Mouse (Mus musculus): Measurements from ENCODE around the gene Il12b.

DNA sequence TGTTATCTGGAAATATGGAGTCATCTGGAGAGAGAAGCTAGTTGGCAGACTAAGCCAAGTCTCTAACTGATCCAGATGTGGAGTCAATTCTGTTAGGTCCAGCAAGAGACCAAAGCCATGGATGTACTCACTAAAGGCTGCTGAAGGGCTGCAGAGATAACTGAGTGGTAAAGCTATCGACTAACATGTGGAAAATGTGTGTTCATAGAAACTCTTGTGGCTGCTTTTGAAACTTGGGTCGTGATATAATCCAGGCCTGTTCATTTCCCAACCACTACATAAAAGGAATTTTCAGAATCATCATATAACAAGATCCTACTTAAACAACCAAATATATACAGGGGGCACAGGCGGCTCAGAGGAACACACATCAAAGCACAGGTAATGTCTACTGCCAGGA, 2.3 kb upstream of the Il12b start:
- TF ChIP-seq CTCF (IDR thresholded peaks at IDR 0.05; ENCODE audit: insufficient read depth, low read length), result no peak
- TF ChIP-seq POLR2A (IDR thresholded peaks at IDR 0.05; ENCODE audit: borderline replicate concordance, extremely low read depth, low read depth, low read length), result no peak
